In the genomic region with DNA sequence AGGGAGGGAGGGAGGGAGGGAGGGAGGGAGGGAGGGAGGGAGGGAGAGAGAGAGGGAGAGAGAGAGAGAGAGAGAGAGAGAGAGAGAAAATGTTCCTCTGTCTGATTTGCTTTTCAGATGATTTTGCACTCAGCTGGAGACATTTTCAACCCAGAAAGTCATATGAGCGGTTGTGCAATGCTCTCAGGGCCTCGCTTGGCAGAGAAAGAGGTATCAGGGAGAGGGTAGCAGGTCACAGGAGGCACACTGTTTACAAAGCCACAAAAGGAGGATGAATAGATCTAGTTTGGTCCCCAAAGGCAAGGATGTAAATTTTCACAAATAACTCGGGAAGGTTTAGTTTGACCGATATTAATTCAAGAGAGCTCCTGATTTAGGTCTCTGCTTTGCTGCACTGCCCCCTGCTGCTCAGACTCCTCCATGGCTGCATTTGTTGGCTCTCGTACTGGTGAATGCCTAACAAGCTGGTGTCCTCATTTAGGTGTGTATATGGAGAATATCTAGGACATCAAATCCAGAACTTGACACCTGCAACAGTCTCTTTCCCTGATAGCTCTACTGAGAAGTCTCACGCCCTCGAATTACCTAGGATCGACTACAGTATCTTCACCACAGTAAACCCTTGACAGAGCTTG, we compare ENCODE assay signal across 8 mouse cellular contexts.
DNase-seq lines count a peak whose midpoint lies in the region; ATAC-seq and TF ChIP-seq lines count a peak whose summit lies in the region.

No protein-coding gene starts in this region.

- H3K4me2 ChIP-seq in embryonic facial prominence, embryonic 14.5 days (ENCODE audit: low read depth, low read length): no peak overlapping the region

- no peaks in the 10 kb centered on the region for H3K4me1 ChIP-seq in embryonic facial prominence, embryonic 14.5 days (ENCODE audit: control insufficient read depth, insufficient read depth, low read length)
- no peaks in the 10 kb centered on the region for H3K4me1 ChIP-seq in lung, adult 2 months (ENCODE audit: control insufficient read depth, insufficient read depth, low read length)

- H3K9me3 ChIP-seq in embryonic facial prominence, embryonic 14.5 days (ENCODE audit: control insufficient read depth, low read length): no peaks in the 10 kb centered on the region

- no peaks in the 10 kb centered on the region for H3K27me3 ChIP-seq in embryonic facial prominence, embryonic 14.5 days (replicated peaks; ENCODE audit: control insufficient read depth, insufficient read depth, low read length)

- no peak overlapping the region for H3K9ac ChIP-seq in embryonic facial prominence, embryonic 14.5 days (ENCODE audit: low read depth, low read length)

- DNase-seq in thymus, postnatal 4 days: peak; percentile 19
- no peak for DNase-seq in thymus, postnatal 36 days
- peak; percentile 78 for DNase-seq in brain, embryonic 14.5 days (ENCODE audit: low read depth)
- DNase-seq in embryonic facial prominence, embryonic 14.5 days (ENCODE audit: low spot score): peak; percentile 52
- DNase-seq in layer of hippocampus, adult 11-12 months (ENCODE audit: low spot score): peak; percentile 79
- DNase-seq in lung, adult 2 months: peak; percentile 16
- peak; percentile 3 for DNase-seq in yolk sac, embryonic 10.5 days (ENCODE audit: low spot score)
- no peak for DNase-seq in spleen, adult 18-20 months

- TF ChIP-seq CTCF in brain, embryonic 14.5 days (IDR thresholded peaks at IDR 0.05; ENCODE audit: borderline replicate concordance, extremely low read depth, insufficient read depth, insufficient read length): peak; percentile 73
- peak; percentile 58; the same call in 1 of the 2 replicates for TF ChIP-seq CTCF in lung, adult 2 months (IDR thresholded peaks at IDR 0.05; ENCODE audit: insufficient read depth, low read length)

- no peak for ATAC-seq in embryonic facial prominence, embryonic 14.5 days (ENCODE audit: low read depth)

- no peak overlapping the region for H3K27ac ChIP-seq in embryonic facial prominence, embryonic 14.5 days (replicated peaks; ENCODE audit: low read depth, low read length)

- no peak for TF ChIP-seq POLR2A in brain, embryonic 14.5 days (IDR thresholded peaks at IDR 0.05; ENCODE audit: borderline replicate concordance, extremely low read depth, insufficient read depth, insufficient read length, poor library complexity, severe bottlenecking)
- no peak for TF ChIP-seq POLR2A in lung, adult 2 months (IDR thresholded peaks at IDR 0.05; ENCODE audit: borderline replicate concordance, extremely low read depth, low read depth, low read length)

- 55% methylated on average over 8 of the region's 8 CpGs for WGBS in embryonic facial prominence, embryonic 14.5 days
- 50% methylated on average over 8 of the region's 8 CpGs for WGBS in lung, adult 2 months

- no peaks in the 10 kb centered on the region for H3K36me3 ChIP-seq in embryonic facial prominence, embryonic 14.5 days (ENCODE audit: control insufficient read depth, insufficient read depth, low read length)

- H3K4me3 ChIP-seq in embryonic facial prominence, embryonic 14.5 days (ENCODE audit: low read depth, low read length): no peak overlapping the region
- no peak overlapping the region for H3K4me3 ChIP-seq in lung, adult 2 months (replicated peaks; ENCODE audit: extremely low read depth, low read depth, low read length)

Comparison
In these comparisons a context has a peak if more than half of its experiments do, and no peak if none do; other contexts are left out.
1. DNase-seq: peak in thymus, postnatal 4 days (single experiment), brain, embryonic 14.5 days (single experiment), embryonic facial prominence, embryonic 14.5 days (single experiment), layer of hippocampus, adult 11-12 months (single experiment), lung, adult 2 months (single experiment) and yolk sac, embryonic 10.5 days (single experiment); none in thymus, postnatal 36 days (0 of 2) and spleen, adult 18-20 months (0 of 2).